Mouse (Mus musculus) cerebellum, adult 8-10 months (tissue): Measurements from ENCODE around the gene Sorcs3.

Experiments
- DNase-seq: peaks from one replicate; pipeline ENCODE4 v3.0.0; 2022

The Sorcs3 gene

GRCm38 (mm10) chr19:48285602-48286225 lies 79.9 kb downstream of the Sorcs3 start:
- DNase-seq = no peak

GRCm38 (mm10) chr19:48294251-48294650 lies 88.4 kb downstream of the Sorcs3 start:
- DNase-seq = no peak

- no peak for DNase-seq
Observed at GRCm38 (mm10) chr19:48298384-48298783, 92.6 kb downstream of the Sorcs3 start.

- DNase-seq = no peak
Observed at GRCm38 (mm10) chr19:48300440-48301231, 94.8 kb downstream of the Sorcs3 start.

- no peak for DNase-seq
Observed at GRCm38 (mm10) chr19:48301300-48301699, 95.5 kb downstream of the Sorcs3 start.

- no peak for DNase-seq
Observed at GRCm38 (mm10) chr19:48308341-48308740, 102.5 kb downstream of the Sorcs3 start.

GRCm38 (mm10) chr19:48309531-48310337 lies 103.9 kb downstream of the Sorcs3 start:
- no peak for DNase-seq

- DNase-seq = no peak
Observed at GRCm38 (mm10) chr19:48310338-48310710, 104.5 kb downstream of the Sorcs3 start.

GRCm38 (mm10) chr19:48313776-48314175 lies 108.0 kb downstream of the Sorcs3 start:
- no peak for DNase-seq

GRCm38 (mm10) chr19:48327115-48327514 lies 121.3 kb downstream of the Sorcs3 start:
- no peak for DNase-seq

- no peak for DNase-seq
Observed at GRCm38 (mm10) chr19:48328171-48328570, 122.3 kb downstream of the Sorcs3 start.

GRCm38 (mm10) chr19:48331640-48332039 lies 125.8 kb downstream of the Sorcs3 start:
- no peak for DNase-seq

- DNase-seq = no peak
Observed at GRCm38 (mm10) chr19:48333085-48333484, 127.3 kb downstream of the Sorcs3 start.

- DNase-seq = no peak
Observed at GRCm38 (mm10) chr19:48337461-48337860, 131.6 kb downstream of the Sorcs3 start.

GRCm38 (mm10) chr19:48338098-48338497 lies 132.3 kb downstream of the Sorcs3 start:
- no peak for DNase-seq

- DNase-seq = no peak
Observed at GRCm38 (mm10) chr19:48342770-48343169, 136.9 kb downstream of the Sorcs3 start.

GRCm38 (mm10) chr19:48343442-48343841 lies 137.6 kb downstream of the Sorcs3 start:
- no peak for DNase-seq

- DNase-seq = no peak
Observed at GRCm38 (mm10) chr19:48347116-48347515, 141.3 kb downstream of the Sorcs3 start.

- no peak for DNase-seq
Observed at GRCm38 (mm10) chr19:48356806-48357205, 151.0 kb downstream of the Sorcs3 start.

- no peak for DNase-seq
Observed at GRCm38 (mm10) chr19:48362167-48362566, 156.3 kb downstream of the Sorcs3 start.

GRCm38 (mm10) chr19:48368056-48368455 lies 162.2 kb downstream of the Sorcs3 start:
- DNase-seq = no peak

- no peak for DNase-seq
Observed at GRCm38 (mm10) chr19:48371787-48372186, 166.0 kb downstream of the Sorcs3 start.

- DNase-seq = no peak
Observed at GRCm38 (mm10) chr19:48378006-48378540, 172.2 kb downstream of the Sorcs3 start.
